Mouse (Mus musculus) heart, embryonic 14.5 days (tissue): ENCODE measurements around the gene Gm43552. TPM values are rescaled to one million over a fixed set of nuclear protein-coding genes. Genes with fewer than 3 reads are reported as not detected.
A peak's percentile ranks its signal among the peaks of the same experiment; 100 is the strongest.

Source experiments
- ATAC-seq: fragments of 200-750 bp; cut with Nextera tagmentation; 2 replicates; pipeline ENCODE4 v1.8.0; 2017; ENCODE audit warnings: low read depth, moderate TSS enrichment; ENCODE audit not compliant: insufficient number of reproducible peaks, insufficient read depth, low FRiP score
- H3K27ac ChIP-seq, 2 experiments: fragments of 200-500 bp in 1 of 2; fragments of 300-500 bp in 1 of 2; sonication (generic) in 1 of 2; replicated peaks in 1 of 2; 2 replicates each; pipeline ENCODE4 v1.5.1; 2012 to 2014; ENCODE audit warnings: low read depth in 2 of 2, low read length in 2 of 2, control low read depth in 1 of 2, mild to moderate bottlenecking in 1 of 2, mixed read lengths in 1 of 2; ENCODE audit not compliant: control insufficient read depth in 1 of 2, insufficient read depth in 1 of 2
- H3K27me3 ChIP-seq: fragments of 300-500 bp; sonication (generic); 2 replicates; pipeline ENCODE4 v1.6.1; 2014; ENCODE audit warnings: mild to moderate bottlenecking, low read length, control low read depth; ENCODE audit not compliant: control insufficient read depth, insufficient read depth
- H3K36me3 ChIP-seq: fragments of 300-500 bp; sonication (generic); 2 replicates; pipeline ENCODE4 v1.6.1; 2014; ENCODE audit warnings: mild to moderate bottlenecking, control low read depth, low read length, mixed read lengths; ENCODE audit not compliant: control insufficient read depth, insufficient read depth
- H3K4me1 ChIP-seq, 2 experiments: fragments of 200-500 bp in 1 of 2; fragments of 300-500 bp in 1 of 2; sonication (generic) in 1 of 2; 2 replicates each; pipeline ENCODE4 v1.6.1; 2012 to 2014; ENCODE audit warnings: low read length in 2 of 2, control low read depth in 1 of 2, mixed read lengths in 1 of 2; ENCODE audit not compliant: control insufficient read depth in 2 of 2, insufficient read depth in 2 of 2
- H3K4me2 ChIP-seq: fragments of 300-500 bp; sonication (generic); 2 replicates; pipeline ENCODE4 v1.6.1; 2014; ENCODE audit warnings: mild to moderate bottlenecking, low read length
- H3K4me3 ChIP-seq, 2 experiments: fragments of 200-500 bp in 1 of 2; fragments of 300-500 bp in 1 of 2; sonication (generic) in 1 of 2; 2 replicates each; pipeline ENCODE4 v1.5.1; 2012 to 2014; ENCODE audit warnings: low read length in 2 of 2, mild to moderate bottlenecking in 2 of 2, control low read depth in 1 of 2, low read depth in 1 of 2, moderate library complexity in 1 of 2; ENCODE audit not compliant: control insufficient read depth in 1 of 2, insufficient read depth in 1 of 2
- H3K9ac ChIP-seq: fragments of 300-500 bp; sonication (generic); 2 replicates; pipeline ENCODE4 v1.6.1; 2014; ENCODE audit warnings: mild to moderate bottlenecking, low read length
- H3K9me3 ChIP-seq: fragments of 300-500 bp; sonication (generic); 2 replicates; pipeline ENCODE4 v1.6.1; 2016; ENCODE audit warnings: low read length, control low read depth; ENCODE audit not compliant: control insufficient read depth
- WGBS: fragments of 180-500 bp; shearing (Covaris S2); extraction: QIAGEN DNeasy Blood & Tissue Kit; methylation state at CpG from one replicate; pipeline ENCODE4 v1.1.7; 2014; 5-methylcytosine and 5-hydroxymethylcytosine counted together
- polyA plus RNA-seq: library from polyadenylated mRNA; unstranded; fragments of >200 nt; fragmentation: Nextera tagmentation; extraction: Ambion mirVana; gene quantifications from 2 replicates; pipeline ENCODE4 v1.2.1, GENCODE M21; 2014

Gm43552 gene
- polyA plus RNA-seq, 1 experiment from 2014 or later: not detected

DNA sequence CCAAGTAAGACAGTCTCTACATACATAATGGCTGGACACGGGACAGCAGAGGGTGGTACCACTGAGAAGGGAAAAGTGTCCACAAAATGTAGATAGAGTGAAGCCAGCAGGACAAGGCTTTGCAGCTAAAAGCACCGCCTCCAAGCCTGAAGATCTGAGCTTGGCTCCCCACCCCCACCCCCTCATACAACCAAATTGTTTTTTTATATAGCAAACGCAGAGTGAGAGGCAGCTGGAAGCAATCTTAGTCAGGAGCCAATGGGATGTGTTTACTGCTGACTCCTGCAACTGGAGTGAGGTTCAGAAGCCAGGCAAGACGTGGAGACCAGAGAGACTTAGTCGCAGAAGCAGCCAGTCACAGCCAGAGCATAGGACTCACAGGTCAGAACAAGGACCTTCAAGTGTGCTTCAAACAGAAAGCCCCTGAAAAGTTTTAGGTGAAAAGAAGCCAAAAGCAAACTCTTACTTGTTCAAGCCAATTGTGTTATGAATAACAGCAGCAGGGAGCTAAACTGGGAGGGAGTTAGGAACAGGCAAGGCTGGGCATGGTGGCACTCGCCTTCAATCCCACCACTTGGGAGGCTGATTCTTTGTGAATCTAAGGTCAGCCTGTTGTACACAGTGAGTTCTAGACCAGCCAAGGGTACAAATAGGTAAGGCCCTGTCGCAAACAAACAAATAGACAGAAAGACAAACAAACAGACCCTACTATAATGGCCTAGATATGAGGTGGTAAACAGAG lies 35.4 kb downstream of the Gm43552 start:
- H3K9me3 ChIP-seq: no peaks in the 10 kb centered on the region
- peaks cover 24% of the 10 kb centered on the region for H3K36me3 ChIP-seq
- 57% methylated on average over 7 of the region's 7 CpGs for WGBS
- H3K4me1 ChIP-seq: peaks cover 27 to 61% of the 10 kb centered on the region in 2 experiments
- no peaks in the 10 kb centered on the region for H3K27me3 ChIP-seq
- no peak for ATAC-seq
- H3K4me2 ChIP-seq: no peak overlapping the region
- no peak overlapping the region for H3K4me3 ChIP-seq
- H3K27ac ChIP-seq: peak overlapping the region; percentile 68 to 71
- H3K9ac ChIP-seq: no peak overlapping the region; the same call in 1 of the 2 replicates

DNA sequence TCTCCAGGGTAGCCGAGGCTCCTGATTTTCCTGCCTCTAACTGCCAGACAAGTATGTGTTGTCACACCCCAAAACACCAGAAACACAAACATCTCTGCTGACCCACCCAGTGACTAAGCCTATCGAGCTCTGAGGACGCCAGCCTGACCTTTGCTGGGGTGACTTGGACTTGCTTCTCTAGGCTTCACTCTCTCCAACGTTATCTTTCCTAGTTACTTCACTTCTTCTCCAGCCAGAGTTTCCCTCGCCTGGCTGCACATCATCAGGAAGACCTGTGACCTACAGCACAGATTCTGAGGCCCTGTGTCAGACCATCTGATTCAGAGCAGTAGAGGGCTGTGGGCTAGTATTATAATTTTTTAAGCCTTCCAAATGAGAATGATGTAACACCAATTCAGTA lies 37.9 kb downstream of the Gm43552 start:
- H3K27ac ChIP-seq: peak overlapping the region; percentile 43 to 64

DNA sequence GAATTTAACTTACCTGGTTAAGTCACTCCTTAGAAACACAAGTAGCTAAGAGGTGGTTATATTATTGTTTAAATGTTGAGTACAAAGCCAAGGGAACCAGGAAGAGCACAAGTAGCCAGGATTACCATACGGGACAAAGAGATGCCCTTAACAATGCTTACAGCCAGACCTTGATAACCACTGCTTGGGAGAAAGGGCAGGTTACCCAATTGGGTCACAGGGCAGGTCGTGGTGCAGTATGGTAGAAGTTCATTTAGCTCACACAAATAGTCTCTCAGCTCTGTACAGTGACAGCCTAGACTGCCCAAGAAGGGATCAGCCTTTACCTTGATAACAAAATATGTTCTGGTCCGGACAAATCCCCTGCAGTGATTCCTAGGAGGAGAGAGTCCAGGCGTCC lies 43.7 kb downstream of the Gm43552 start:
- Histone ChIP-seq H3K4me1 (peaks cover 3 to 8% of the 10 kb centered on the region in 2 experiments; a peak in 1 of 4 replicates), H3K4me2 (no peak overlapping the region), H3K9me3 (no peaks in the 10 kb centered on the region), H3K36me3 (peaks cover 57% of the 10 kb centered on the region), H3K27ac (no peak overlapping the region), H3K27me3 (no peaks in the 10 kb centered on the region), H3K4me3 (no peak overlapping the region), H3K9ac (no peak overlapping the region)
- 75% methylated on average over 4 of the region's 4 CpGs for WGBS
- no peak for ATAC-seq

More for the DNA sequence above, 37.9 kb downstream of the Gm43552 start:
- 18% methylated on average over 5 of the region's 5 CpGs for WGBS
- Histone ChIP-seq H3K9me3 (no peaks in the 10 kb centered on the region), H3K4me3 (no peak overlapping the region), H3K4me2 (no peak overlapping the region), H3K36me3 (peaks cover 44% of the 10 kb centered on the region), H3K9ac (0 out of 2 replicates have a peak overlapping the region, but pooled peaks have one; percentile 6), H3K4me1 (peaks cover 27 to 51% of the 10 kb centered on the region in 2 experiments), H3K27me3 (no peaks in the 10 kb centered on the region)
- ATAC-seq: no peak

DNA sequence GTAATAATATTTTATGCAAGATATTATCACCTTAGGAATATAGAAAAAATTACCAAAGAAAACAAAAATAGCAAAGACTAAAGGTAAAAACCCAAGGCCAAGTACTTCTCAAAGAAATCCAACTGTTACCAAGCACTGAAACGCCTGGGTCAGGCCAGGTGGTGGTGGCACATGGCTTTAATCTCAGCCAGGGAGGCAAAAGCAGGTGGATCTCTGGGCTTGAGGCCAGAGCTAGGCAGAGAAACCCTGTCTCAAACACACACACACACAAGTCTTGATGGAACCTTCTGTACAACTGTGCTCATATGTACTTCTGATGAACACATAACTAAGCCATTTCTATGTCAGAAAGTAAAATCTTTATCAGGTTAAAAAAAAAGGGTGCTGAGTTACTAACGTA lies 44.8 kb downstream of the Gm43552 start:
- H3K27me3 ChIP-seq: no peaks in the 10 kb centered on the region
- no peak overlapping the region for H3K9ac ChIP-seq
- no peak overlapping the region for H3K27ac ChIP-seq
- H3K9me3 ChIP-seq: no peaks in the 10 kb centered on the region
- no peak for ATAC-seq
- H3K4me2 ChIP-seq: no peak overlapping the region
- H3K4me1 ChIP-seq: peaks cover 5 to 12% of the 10 kb centered on the region in 2 experiments; a peak in 3 of 4 replicates
- 78% methylated on average over 2 of the region's 2 CpGs for WGBS
- peaks cover 51% of the 10 kb centered on the region for H3K36me3 ChIP-seq
- no peak overlapping the region for H3K4me3 ChIP-seq

DNA sequence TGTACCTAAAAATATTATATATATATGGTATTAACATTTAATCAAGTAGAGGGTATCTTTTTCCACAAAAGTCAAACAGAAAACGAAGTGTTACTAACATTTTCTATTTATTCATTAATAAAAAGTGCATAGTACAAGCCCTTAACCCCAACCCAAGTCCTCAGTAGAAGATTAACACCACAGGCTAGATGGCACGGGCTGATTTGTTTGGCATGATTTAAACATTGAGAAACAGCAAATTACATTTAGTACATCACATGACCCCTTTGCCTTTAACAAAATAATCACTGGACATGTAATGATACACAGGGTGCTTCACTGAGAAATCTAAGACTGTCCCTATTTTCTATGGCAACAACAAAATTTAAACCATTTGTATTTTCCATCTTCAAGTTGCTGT lies 45.9 kb downstream of the Gm43552 start:
- 87% methylated on average over 2 of the region's 2 CpGs for WGBS
- H3K9ac ChIP-seq: no peak overlapping the region
- no peak for ATAC-seq

DNA sequence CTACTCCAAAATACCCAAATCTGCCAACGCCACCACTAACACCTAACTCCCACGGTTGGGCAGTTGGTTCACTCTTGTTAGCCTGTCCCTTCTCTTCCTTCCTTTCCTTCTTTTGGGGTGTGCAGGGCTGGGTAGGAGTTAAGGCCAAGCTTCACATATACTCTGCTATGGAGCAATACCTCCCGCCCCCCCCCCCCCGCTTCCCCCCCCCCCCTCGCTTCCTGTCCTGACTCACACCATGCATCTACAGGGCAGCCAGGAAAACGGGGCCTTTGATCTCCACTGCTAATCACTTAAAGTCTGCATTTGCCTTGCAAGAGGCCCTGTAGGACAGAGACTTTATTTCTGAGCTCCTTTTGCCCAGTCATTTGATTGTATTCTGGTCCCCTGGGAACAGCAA lies 47.7 kb downstream of the Gm43552 start:
- Histone ChIP-seq H3K9me3 (no peaks in the 10 kb centered on the region), H3K9ac (no peak overlapping the region), H3K4me2 (no peak overlapping the region), H3K36me3 (peaks cover 24% of the 10 kb centered on the region), H3K27me3 (no peaks in the 10 kb centered on the region), H3K4me1 (peaks cover 5 to 12% of the 10 kb centered on the region in 2 experiments; a peak in 3 of 4 replicates), H3K27ac (peak overlapping the region in 1 of 2 experiments; percentile 41; a peak in 2 of 4 replicates), H3K4me3 (no peak overlapping the region)
- 23% methylated on average over 4 of the region's 6 CpGs for WGBS
- ATAC-seq: no peak; the same call in 1 of the 2 replicates

More for the DNA sequence above, 45.9 kb downstream of the Gm43552 start:
- H3K27ac ChIP-seq: no peak overlapping the region
- H3K4me3 ChIP-seq: no peak overlapping the region
- H3K36me3 ChIP-seq: peaks cover 40% of the 10 kb centered on the region
- H3K9me3 ChIP-seq: no peaks in the 10 kb centered on the region
- H3K4me2 ChIP-seq: no peak overlapping the region
- H3K27me3 ChIP-seq: no peaks in the 10 kb centered on the region
- H3K4me1 ChIP-seq: peaks cover 5 to 12% of the 10 kb centered on the region in 2 experiments; a peak in 3 of 4 replicates

DNA sequence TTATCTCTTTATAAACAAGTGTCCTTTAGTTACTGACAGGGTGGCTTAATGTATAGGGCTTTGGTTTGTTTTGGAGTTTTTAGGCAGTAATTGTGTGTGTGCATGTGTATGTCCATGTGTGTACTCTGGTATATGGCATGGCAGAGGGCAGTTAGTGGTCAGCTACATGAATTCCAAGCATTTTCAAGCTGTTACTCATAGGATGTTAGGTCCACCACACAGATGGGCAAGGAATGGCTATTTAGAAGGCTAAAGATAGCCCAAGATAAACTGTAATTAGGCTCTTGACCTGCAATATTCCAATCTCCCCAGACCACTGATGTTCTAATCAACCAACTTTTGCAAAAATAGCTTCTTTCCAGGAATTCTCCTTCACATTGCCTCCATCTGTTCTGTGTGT lies 54.6 kb downstream of the Gm43552 start:
- Histone ChIP-seq H3K4me2 (no peak overlapping the region), H3K4me3 (no peak overlapping the region), H3K9ac (no peak overlapping the region), H3K9me3 (no peaks in the 10 kb centered on the region), H3K27ac (no peak overlapping the region), H3K27me3 (no peaks in the 10 kb centered on the region), H3K36me3 (no peaks in the 10 kb centered on the region), H3K4me1 (peaks cover 3 to 18% of the 10 kb centered on the region in 2 experiments; a peak in 3 of 4 replicates)
- ATAC-seq: no peak
